ENCODE assay signal across 8 mouse cellular contexts in the genomic region with DNA sequence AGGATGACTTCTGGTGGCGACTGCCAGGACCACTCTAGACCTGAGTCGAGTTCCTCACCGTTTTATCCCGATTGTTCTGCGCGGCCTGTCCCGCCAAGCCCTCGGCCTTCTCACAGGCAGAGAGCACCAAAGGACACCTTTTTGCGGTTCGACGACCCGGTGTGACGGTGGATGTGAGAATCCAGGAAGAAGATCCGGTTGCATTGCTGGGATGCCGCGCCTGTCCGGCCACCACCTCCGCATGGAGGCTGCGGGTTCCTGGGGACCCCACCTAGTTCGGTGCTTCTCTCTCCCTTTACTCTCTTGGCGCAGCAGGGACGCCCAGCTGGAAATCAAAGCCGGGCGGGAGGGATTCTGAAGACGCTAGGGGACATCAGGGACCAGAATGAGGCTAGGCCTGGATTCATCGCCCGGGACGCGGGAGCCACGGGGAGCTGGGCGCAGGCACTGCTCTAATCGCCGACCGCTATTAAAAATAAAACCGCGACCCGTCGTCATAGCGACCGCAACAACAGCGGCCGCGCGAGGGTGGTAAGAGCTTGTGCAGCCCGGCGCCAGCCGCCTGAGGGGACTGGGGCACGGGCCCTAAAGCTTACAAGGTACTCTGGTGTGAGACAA. TPM values are rescaled to one million over a fixed set of nuclear protein-coding genes. Genes with fewer than 3 reads are reported as not detected.
DNase-seq lines count a peak whose midpoint lies in the region; ATAC-seq and TF ChIP-seq lines count a peak whose summit lies in the region.

A gene (minus strand): TSS at position 200 of the 618 bp plus-strand sequence.

- TF ChIP-seq CTCF in CH12.LX (conservative IDR thresholded peaks at IDR 0.05 in 1 of 2, IDR thresholded peaks at IDR 0.05 in 1 of 2; ENCODE audit: low read depth in 2 of 2, low read length in 2 of 2) = no peak
- no peak for TF ChIP-seq CTCF in lung, adult 2 months (IDR thresholded peaks at IDR 0.05; ENCODE audit: insufficient read depth, low read length)

- peak within 1 kb of the TSS; percentile 21 for H3K4me2 ChIP-seq in CH12.LX (ENCODE audit: insufficient read depth, low read depth, poor library complexity, severe bottlenecking)
- peak within 1 kb of the TSS; percentile 96 for H3K4me2 ChIP-seq in forebrain, embryonic 16.5 days (ENCODE audit: low read length)
- H3K4me2 ChIP-seq in neural tube, embryonic 15.5 days = peak within 1 kb of the TSS; percentile 98

- WGBS in forebrain, embryonic 16.5 days = 2% methylated on average over 48 of the region's 48 CpGs
- WGBS in lung, adult 2 months = 10% methylated on average over 48 of the region's 48 CpGs
- 1% methylated on average over 48 of the region's 48 CpGs for WGBS in neural tube, embryonic 15.5 days

- dilution Hi-C loops in CH12.LX (cut with MboI; ENCODE audit: extremely low pct_ligation_motif_present, extremely low pct_unique_long_range_greater_than_20kb, low sequenced_read_pairs) = no loop called here

- no peak for DNase-seq in CH12.LX (ENCODE audit: extremely low read depth)
- DNase-seq in adrenal gland, postnatal 36 days = peak; percentile 78 to 82
- peak; percentile 72 to 76 for DNase-seq in heart, postnatal 36 days
- peak; percentile 41 to 68 for DNase-seq in layer of hippocampus, adult 18-20 months (ENCODE audit: low spot score in 2 of 2)
- DNase-seq in lung, adult 2 months = peak; percentile 60
- DNase-seq in spleen, adult 12 weeks (ENCODE audit: low spot score) = no peak

- no peaks in the 10 kb centered on the region for H3K27me3 ChIP-seq in CH12.LX (replicated peaks)
- H3K27me3 ChIP-seq in forebrain, embryonic 16.5 days (replicated peaks; ENCODE audit: control insufficient read depth, insufficient read depth, low read length) = peaks cover 47% of the 10 kb centered on the region
- H3K27me3 ChIP-seq in neural tube, embryonic 15.5 days (replicated peaks) = peaks cover 42% of the 10 kb centered on the region

- peaks cover 11% of the 10 kb centered on the region for H3K79me2 ChIP-seq in CH12.LX (replicated peaks; ENCODE audit: control insufficient read depth, extremely low read depth, insufficient read depth, poor library complexity, severe bottlenecking)

- H3K36me3 ChIP-seq in CH12.LX (replicated peaks in 1 of 2; ENCODE audit: control insufficient read depth in 1 of 2, insufficient read depth in 1 of 2, low read length in 1 of 2) = peaks cover 0 to 16% of the 10 kb centered on the region in 2 experiments
- no peaks in the 10 kb centered on the region for H3K36me3 ChIP-seq in forebrain, embryonic 16.5 days (ENCODE audit: control insufficient read depth, insufficient read depth)
- H3K36me3 ChIP-seq in neural tube, embryonic 15.5 days = no peaks in the 10 kb centered on the region

- peaks cover 4 to 24% of the 10 kb centered on the region in 2 experiments; a peak in 3 of 4 replicates for H3K4me1 ChIP-seq in CH12.LX (ENCODE audit: control insufficient read depth in 1 of 2, insufficient read depth in 2 of 2)
- peaks cover 48% of the 10 kb centered on the region for H3K4me1 ChIP-seq in forebrain, embryonic 16.5 days (replicated peaks; ENCODE audit: control insufficient read depth, insufficient read depth, low read length)
- peaks cover 18% of the 10 kb centered on the region for H3K4me1 ChIP-seq in lung, adult 2 months (ENCODE audit: control insufficient read depth, insufficient read depth, low read length)
- peaks cover 62% of the 10 kb centered on the region for H3K4me1 ChIP-seq in neural tube, embryonic 15.5 days

- 0 out of 2 replicates have a peak within 1 kb of the TSS, but pooled peaks have one; percentile 91 for H3K9ac ChIP-seq in CH12.LX (ENCODE audit: insufficient read depth, low read depth)
- peak within 1 kb of the TSS; percentile 74 for H3K9ac ChIP-seq in forebrain, embryonic 16.5 days (replicated peaks; ENCODE audit: low read depth, low read length)
- H3K9ac ChIP-seq in neural tube, embryonic 15.5 days (replicated peaks) = peak within 1 kb of the TSS; percentile 83

- ATAC-seq in forebrain, embryonic 16.5 days = peak; percentile 16; the same call in 1 of the 2 replicates
- no peak for ATAC-seq in neural tube, embryonic 15.5 days (ENCODE audit: low FRiP score)

- peak within 1 kb of the TSS in 2 of 3 experiments; percentile 83 to 88 for H3K4me3 ChIP-seq in CH12.LX (replicated peaks in 1 of 3; ENCODE audit: low read depth in 2 of 3, low read length in 2 of 3, poor library complexity in 1 of 3)
- peak within 1 kb of the TSS; percentile 72 for H3K4me3 ChIP-seq in forebrain, embryonic 16.5 days (replicated peaks; ENCODE audit: low read length)
- peak within 1 kb of the TSS; percentile 46 for H3K4me3 ChIP-seq in lung, adult 2 months (replicated peaks; ENCODE audit: extremely low read depth, low read depth, low read length)
- H3K4me3 ChIP-seq in neural tube, embryonic 15.5 days (replicated peaks) = peak within 1 kb of the TSS; percentile 80

- no peak for TF ChIP-seq EP300 in CH12.LX (IDR thresholded peaks at IDR 0.05; ENCODE audit: low read length)

- TF ChIP-seq RAD21 in CH12.LX (IDR thresholded peaks at IDR 0.05; ENCODE audit: low read depth, low read length) = no peak

- no peak for TF ChIP-seq POLR2A in CH12.LX (IDR thresholded peaks at IDR 0.05; ENCODE audit: low read depth, low read length)
- 0 out of 2 replicates have a peak, but pooled peaks have one; percentile 3 for TF ChIP-seq POLR2A in lung, adult 2 months (IDR thresholded peaks at IDR 0.05; ENCODE audit: borderline replicate concordance, extremely low read depth, low read depth, low read length)

- intact Hi-C loops in heart, postnatal 36 days (cut with DNase I) = loop anchor here (5.0 kb wide), 1 partner anchor 180 kb away; no protein-coding TSS in a partner anchor

- H3K27ac ChIP-seq in CH12.LX (ENCODE audit: insufficient read depth, low read depth) = no peak within 1 kb of the TSS
- no peak within 1 kb of the TSS; the same call in 1 of the 2 replicates for H3K27ac ChIP-seq in forebrain, embryonic 16.5 days (ENCODE audit: low read length)
- H3K27ac ChIP-seq in neural tube, embryonic 15.5 days (replicated peaks) = peak within 1 kb of the TSS; percentile 94

- peaks cover 16% of the 10 kb centered on the region for H3K9me3 ChIP-seq in CH12.LX (replicated peaks; ENCODE audit: low read length)
- H3K9me3 ChIP-seq in forebrain, embryonic 16.5 days (ENCODE audit: control insufficient read depth, low read length) = no peaks in the 10 kb centered on the region
- H3K9me3 ChIP-seq in neural tube, embryonic 15.5 days (replicated peaks) = no peaks in the 10 kb centered on the region

- in situ Hi-C loops in CH12.LX (cut with MboI; ENCODE audit: low pct_ligation_motif_present, low pct_unique_long_range_greater_than_20kb, low sequenced_read_pairs) = no loop called here

TF ChIP-seq in CH12.LX, 34 proteins besides CTCF, POLR2A, EP300 and RAD21:
- TF ChIP-seq USF1 (IDR thresholded peaks at IDR 0.05; ENCODE audit: low read depth, low read length) (no peak), BHLHE40 (IDR thresholded peaks at IDR 0.05; ENCODE audit: low read depth, low read length) (no peak), UBTF (IDR thresholded peaks at IDR 0.05; ENCODE audit: low read depth, low read length) (no peak), USF2 (conservative IDR thresholded peaks at IDR 0.05; ENCODE audit: low read depth, low read length) (no peak), HCFC1 (IDR thresholded peaks at IDR 0.05; ENCODE audit: low read depth, low read length) (no peak), TCF12 (IDR thresholded peaks at IDR 0.05; ENCODE audit: low read depth, low read length) (no peak), ETS1 (conservative IDR thresholded peaks at IDR 0.05; ENCODE audit: low read depth, low read length) (no peak), JUN (IDR thresholded peaks at IDR 0.05; ENCODE audit: insufficient read depth, low read depth, low read length) (no peak), RCOR1 (conservative IDR thresholded peaks at IDR 0.05; ENCODE audit: low read depth, low read length) (no peak), ZNF384 (IDR thresholded peaks at IDR 0.05; ENCODE audit: low read depth, low read length) (no peak), SMC3 (IDR thresholded peaks at IDR 0.05; ENCODE audit: low read depth, low read length) (no peak), MXI1 (IDR thresholded peaks at IDR 0.05; ENCODE audit: low read depth, low read length) (no peak), ZC3H11A (IDR thresholded peaks at IDR 0.05; ENCODE audit: low read depth, low read length) (no peak), CHD1 (IDR thresholded peaks at IDR 0.05; ENCODE audit: low read depth, low read length) (no peak), KAT2A (IDR thresholded peaks at IDR 0.05; ENCODE audit: insufficient replicate concordance, low read length) (no peak), PAX5 (IDR thresholded peaks at IDR 0.05; ENCODE audit: low read length) (no peak)

RNA-seq across cellular contexts. Expression of the gene that starts here (rescaled TPM):
- total RNA-seq in CH12.LX (2012; rRNA removed) (20.3 and 26.5 TPM in 2 replicates), CH12.LX (2014; rRNA removed) (24.4 and 30.7 TPM in 2 replicates)
- 22.2 and 27.5 TPM in 2 replicates for polyA plus RNA-seq in CH12.LX (2012; ENCODE audit: insufficient read length, low read depth)
- total RNA-seq in adrenal gland, postnatal 36 days (2021) = 10 to 100 TPM; 31.1 to 34.3 TPM
- polyA plus RNA-seq in forebrain, embryonic 16.5 days (2015; fragmentation: Nextera tagmentation; extraction: Ambion mirVana) = 15.5 and 19.1 TPM in 2 replicates
- total RNA-seq in heart, postnatal 36 days (2021) = 10 to 100 TPM; 18.6 to 24.6 TPM
- 10 to 100 TPM; 45.8 to 45.9 TPM for total RNA-seq in layer of hippocampus, adult 18-20 months (2021)
- polyA plus RNA-seq in lung, adult 2 months (2012; rRNA removed) = 91.5 and 105 TPM in 2 replicates
- 28.2 and 35.1 TPM in 2 replicates for polyA plus RNA-seq in neural tube, embryonic 15.5 days (2015; fragmentation: Nextera tagmentation; extraction: Ambion mirVana)

Comparison
In these comparisons a context has a peak if more than half of its experiments do, and no peak if none do; other contexts are left out.
1. DNase-seq: peak in adrenal gland, postnatal 36 days (2 of 2), heart, postnatal 36 days (2 of 2), layer of hippocampus, adult 18-20 months (2 of 2) and lung, adult 2 months (single experiment); none in CH12.LX (single experiment) and spleen, adult 12 weeks (single experiment).
2. H3K4me2 ChIP-seq: peak in every context shown above with its lines; median percentile 98 in neural tube, embryonic 15.5 days; 96 in forebrain, embryonic 16.5 days; 21 in CH12.LX.
3. Peak in every context shown above with its lines, with median percentiles within 50 percentile points of each other: H3K4me3 ChIP-seq and H3K9ac ChIP-seq.